Mouse (Mus musculus) lung, embryonic 16.5 days (tissue): ENCODE results near the gene Blcap. TPM values are rescaled to one million over a fixed set of nuclear protein-coding genes. Genes with fewer than 3 reads are reported as not detected.

Experiments used
- ATAC-seq: fragments of 200-750 bp; cut with Nextera tagmentation; 2 replicates; pipeline ENCODE4 v1.8.0; 2017; ENCODE audit warnings: low read depth, mild to moderate bottlenecking, moderate library complexity
- H3K27ac ChIP-seq: fragments of 300-500 bp; sonication (generic); 2 replicates; pipeline ENCODE4 v1.5.1; 2014; ENCODE audit warnings: mild to moderate bottlenecking, control low read depth, low read length
- H3K27me3 ChIP-seq: fragments of 300-500 bp; sonication (generic); 2 replicates; pipeline ENCODE4 v1.6.1; 2014; ENCODE audit warnings: low read depth, low read length, mixed read lengths; ENCODE audit not compliant: control insufficient read depth, insufficient read depth
- H3K36me3 ChIP-seq: fragments of 300-500 bp; sonication (generic); 2 replicates; pipeline ENCODE4 v1.6.1; 2014; ENCODE audit warnings: low read length; ENCODE audit not compliant: control insufficient read depth, insufficient read depth
- H3K4me1 ChIP-seq: fragments of 300-500 bp; sonication (generic); replicated peaks from 2 replicates; pipeline ENCODE4 v1.6.1; 2014; ENCODE audit warnings: low read length, mixed read lengths; ENCODE audit not compliant: control insufficient read depth, insufficient read depth
- H3K4me2 ChIP-seq: fragments of 300-500 bp; sonication (generic); 2 replicates; pipeline ENCODE4 v1.6.1; 2014; ENCODE audit warnings: low read depth, low read length, control low read depth
- H3K4me3 ChIP-seq: fragments of 300-500 bp; sonication (generic); 2 replicates; pipeline ENCODE4 v1.5.1; 2014; ENCODE audit warnings: mild to moderate bottlenecking, low read length, control low read depth
- H3K9ac ChIP-seq: fragments of 300-500 bp; sonication (generic); 2 replicates; pipeline ENCODE4 v1.6.1; 2014; ENCODE audit warnings: low read length, control low read depth
- H3K9me3 ChIP-seq: fragments of 300-500 bp; sonication (generic); 2 replicates; pipeline ENCODE4 v1.6.1; 2016; ENCODE audit warnings: low read length; ENCODE audit not compliant: control insufficient read depth
- WGBS: fragments of 180-500 bp; shearing (Covaris S2); extraction: QIAGEN DNeasy Blood & Tissue Kit; methylation state at CpG from one replicate; pipeline ENCODE4 v1.1.7; 2014; 5-methylcytosine and 5-hydroxymethylcytosine counted together
- polyA plus RNA-seq: library from polyadenylated mRNA; unstranded; fragments of >200 nt; fragmentation: Nextera tagmentation; extraction: Ambion mirVana; gene quantifications from 2 replicates; pipeline ENCODE4 v1.2.1, GENCODE M21; 2015

The Blcap gene
- polyA plus RNA-seq, 1 experiment from 2014 or later: 56.2 TPM

DNA sequence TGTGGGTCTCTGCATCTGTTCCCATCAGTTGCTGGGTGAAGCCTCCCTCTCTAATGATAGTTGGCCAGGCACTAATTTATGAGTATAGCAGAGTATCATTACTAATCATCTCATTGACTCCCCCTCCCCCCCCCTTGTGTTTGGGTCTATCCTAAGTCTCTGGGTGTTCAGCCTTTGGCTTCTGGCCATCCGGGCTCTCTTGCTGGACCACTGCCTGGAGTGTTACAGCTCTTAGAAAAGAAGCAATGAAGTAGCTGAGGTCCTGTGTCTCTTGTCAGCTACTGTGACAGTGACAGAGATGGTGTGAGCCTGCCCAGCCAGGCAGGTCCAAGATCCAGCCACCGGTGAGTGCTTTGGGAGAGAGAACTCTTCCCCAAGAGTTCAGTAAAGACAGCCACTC lies 1.7 kb upstream of the Blcap start:
- no peaks in the 10 kb centered on the region for H3K9me3 ChIP-seq
- 29% methylated on average over 2 of the region's 2 CpGs for WGBS
- H3K27me3 ChIP-seq: no peaks in the 10 kb centered on the region
- 0 out of 2 replicates have a peak, but pooled peaks have one; percentile 9 for ATAC-seq
- H3K27ac ChIP-seq: no peak overlapping the region
- H3K4me1 ChIP-seq: peaks cover 6% of the 10 kb centered on the region; the same call in 1 of the 2 replicates
- H3K4me2 ChIP-seq: no peak overlapping the region
- H3K4me3 ChIP-seq: no peak overlapping the region
- H3K36me3 ChIP-seq: no peaks in the 10 kb centered on the region
- H3K9ac ChIP-seq: no peak overlapping the region

DNA sequence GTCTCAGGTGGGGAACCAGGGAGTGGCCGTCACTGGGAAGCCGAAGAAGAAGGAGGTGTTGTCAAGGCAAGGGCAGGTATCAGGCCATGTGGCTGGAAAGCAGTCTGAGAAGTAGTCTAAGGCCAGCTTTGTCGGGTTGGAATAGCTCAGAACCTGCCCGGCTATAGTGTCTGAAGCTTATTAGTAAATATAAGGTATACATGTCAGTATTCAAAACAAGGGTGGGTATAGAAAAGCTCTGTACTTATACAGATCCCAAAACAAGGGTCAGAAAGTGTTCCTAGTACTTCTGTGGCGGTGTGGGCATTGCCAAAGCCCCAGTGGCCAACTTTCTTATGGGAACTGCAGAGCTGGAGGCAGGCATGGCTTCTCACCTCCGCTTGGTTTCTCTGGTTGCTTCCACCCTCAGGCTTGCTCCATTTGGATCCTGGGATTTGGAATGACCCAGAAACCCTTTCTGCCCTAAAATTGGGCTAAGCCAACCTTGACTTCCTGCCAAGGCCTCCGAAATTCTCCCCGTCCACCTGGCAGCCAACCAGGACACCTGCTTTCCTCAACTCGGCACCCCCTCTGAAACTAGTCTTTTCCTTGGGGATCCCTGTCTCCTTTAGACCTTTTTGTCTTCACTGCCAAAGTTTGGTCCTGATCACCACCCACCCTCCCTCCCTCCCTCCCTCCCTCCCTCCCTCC lies 1.1 kb downstream of the Blcap start:
- no peaks in the 10 kb centered on the region for H3K27me3 ChIP-seq
- 58% methylated on average over 9 of the region's 9 CpGs for WGBS
- H3K9ac ChIP-seq: no peak overlapping the region
- H3K27ac ChIP-seq: no peak overlapping the region
- ATAC-seq: no peak
- peaks cover 18% of the 10 kb centered on the region for H3K4me1 ChIP-seq
- H3K4me3 ChIP-seq: no peak overlapping the region
- no peaks in the 10 kb centered on the region for H3K9me3 ChIP-seq
- H3K4me2 ChIP-seq: no peak overlapping the region
- no peaks in the 10 kb centered on the region for H3K36me3 ChIP-seq

DNA sequence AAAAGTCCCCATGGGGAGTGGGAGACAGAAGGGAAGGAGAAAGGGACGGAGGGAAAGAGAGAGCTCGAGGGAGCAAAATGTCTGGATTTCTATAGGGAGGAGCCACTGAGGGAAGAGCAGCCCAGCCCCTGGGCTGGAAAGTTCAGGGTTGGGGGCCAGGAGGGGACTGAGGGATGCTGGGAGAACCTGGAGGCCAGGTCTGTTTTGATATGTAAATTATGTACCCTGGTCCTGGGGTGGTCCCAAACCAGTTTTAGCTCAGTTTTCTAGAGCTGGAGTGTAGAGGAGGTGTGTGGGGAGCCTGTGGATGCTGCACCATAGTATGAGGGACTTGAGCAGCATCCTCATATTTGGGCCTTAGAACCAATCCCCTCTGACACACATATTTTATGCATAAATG lies 2.2 kb downstream of the Blcap start:
- 31% methylated on average over 2 of the region's 2 CpGs for WGBS
- no peak overlapping the region for H3K4me3 ChIP-seq
- H3K36me3 ChIP-seq: no peaks in the 10 kb centered on the region
- H3K27me3 ChIP-seq: no peaks in the 10 kb centered on the region
- H3K9ac ChIP-seq: no peak overlapping the region
- no peak for ATAC-seq
- H3K4me1 ChIP-seq: peaks cover 26% of the 10 kb centered on the region
- no peaks in the 10 kb centered on the region for H3K9me3 ChIP-seq
- H3K4me2 ChIP-seq: no peak overlapping the region
- no peak overlapping the region for H3K27ac ChIP-seq

DNA sequence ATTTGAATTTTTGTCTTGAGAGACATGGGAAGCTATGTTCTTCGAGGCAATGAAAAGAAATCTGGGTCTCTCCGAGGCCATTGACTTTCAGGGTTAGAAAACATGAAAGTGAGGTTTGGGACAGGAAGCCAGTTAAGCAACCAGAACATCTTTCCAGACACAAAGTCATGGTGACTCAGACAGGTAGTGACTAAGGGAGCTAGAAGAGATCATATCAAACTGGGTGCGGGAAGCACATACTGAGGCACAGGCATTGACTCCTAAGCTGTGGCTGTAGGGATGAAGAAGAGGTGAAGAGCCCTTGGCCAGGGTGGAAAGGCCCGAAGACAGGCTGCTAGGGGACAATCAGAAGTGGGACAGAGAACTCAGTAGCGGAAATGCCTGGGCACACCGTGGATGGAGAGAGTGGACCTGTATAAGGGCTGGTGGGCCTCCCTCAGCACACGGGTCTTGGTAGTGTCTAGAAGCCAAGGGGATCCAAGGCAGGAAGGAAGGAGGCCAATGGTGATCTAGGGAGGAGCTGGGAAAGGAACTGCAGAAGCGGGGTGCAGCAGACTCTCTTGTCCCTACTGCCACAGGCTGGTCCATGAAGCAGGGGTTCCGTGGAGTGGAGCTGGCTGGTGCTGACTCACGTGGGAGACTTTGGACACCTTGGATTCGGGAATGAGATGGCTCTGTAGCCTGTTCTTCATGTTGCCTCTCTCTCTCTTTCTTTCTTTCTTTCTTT lies 3.7 kb downstream of the Blcap start:
- Histone ChIP-seq H3K9ac (peak overlapping the region; percentile 96), H3K27ac (no peak overlapping the region; the same call in 1 of the 2 replicates), H3K36me3 (peaks cover under 1% of the 10 kb centered on the region; the same call in 1 of the 2 replicates), H3K4me3 (peak overlapping the region; percentile 97), H3K4me1 (peaks cover 22% of the 10 kb centered on the region), H3K9me3 (peaks cover 3% of the 10 kb centered on the region; the same call in 1 of the 2 replicates), H3K27me3 (no peaks in the 10 kb centered on the region), H3K4me2 (peak overlapping the region; percentile 66)
- 81% methylated on average over 11 of the region's 11 CpGs for WGBS
- ATAC-seq: no peak

DNA sequence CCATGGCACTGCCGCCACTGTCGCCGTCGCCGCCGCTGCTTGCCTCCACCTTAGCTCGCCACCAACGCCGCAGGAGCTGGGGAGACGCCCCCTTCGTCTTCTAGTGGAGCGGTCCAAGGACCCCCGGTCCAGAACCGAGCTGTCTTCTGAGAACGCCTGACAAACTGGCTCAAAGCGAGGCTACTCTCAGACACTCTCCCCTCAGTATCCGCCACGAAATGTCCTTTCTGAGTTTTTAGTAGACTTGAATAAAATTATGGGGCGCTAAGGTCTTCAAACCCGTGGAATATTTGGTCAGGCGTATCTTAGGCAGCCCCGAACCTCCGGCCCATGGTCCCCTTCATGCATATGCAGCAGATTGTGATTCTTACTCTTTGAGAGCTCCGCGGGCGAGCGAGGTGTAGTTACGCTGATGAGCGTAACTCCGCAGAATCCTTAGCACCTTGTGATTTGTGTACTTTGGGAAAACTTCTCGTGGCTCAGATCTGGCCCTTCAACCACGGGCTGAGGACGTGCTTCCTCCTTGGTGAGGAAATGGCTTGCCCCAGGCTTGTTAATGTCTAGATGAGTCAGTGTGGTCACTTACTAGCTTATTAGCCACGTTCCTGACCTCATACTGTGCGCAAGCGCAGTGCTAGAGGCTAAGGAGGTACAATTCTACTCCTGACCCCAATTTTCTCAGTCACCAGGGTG lies 4.7 kb downstream of the Blcap start:
- under 1% methylated on average over 36 of the region's 36 CpGs for WGBS

DNA sequence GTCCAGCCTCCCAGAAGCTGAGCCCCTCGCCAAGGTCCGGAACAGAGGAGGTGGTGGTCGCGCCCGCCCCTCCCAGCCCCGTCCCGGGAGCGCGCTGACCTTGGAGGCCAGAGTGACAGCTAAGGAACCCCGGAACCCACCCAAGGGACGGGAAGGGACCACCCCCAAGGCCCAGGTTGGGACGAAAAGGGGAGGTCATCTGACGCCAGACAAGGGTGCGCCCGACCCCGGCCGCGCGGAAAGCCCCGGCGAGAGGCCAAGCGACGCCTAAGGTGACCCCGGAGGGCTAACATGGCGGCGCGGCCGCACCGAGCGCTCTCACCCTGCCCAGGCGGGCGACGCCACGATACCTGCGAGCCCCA lies 5.2 kb downstream of the Blcap start:
- H3K27me3 ChIP-seq: no peaks in the 10 kb centered on the region
- H3K9me3 ChIP-seq: peaks cover 14% of the 10 kb centered on the region
- peaks cover 14% of the 10 kb centered on the region for H3K36me3 ChIP-seq
- peak overlapping the region; percentile 97 for H3K4me3 ChIP-seq
- 0% methylated on average over 32 of the region's 35 CpGs for WGBS
- peak overlapping the region; percentile 66 for H3K4me2 ChIP-seq
- no peak; the same call in none of the 2 replicates for ATAC-seq
- peaks cover 19% of the 10 kb centered on the region for H3K4me1 ChIP-seq
- peak overlapping the region; percentile 96 for H3K9ac ChIP-seq
- peak overlapping the region; percentile 96 for H3K27ac ChIP-seq

More for the DNA sequence above, 4.7 kb downstream of the Blcap start:
- Histone ChIP-seq H3K27me3 (no peaks in the 10 kb centered on the region), H3K9ac (peak overlapping the region; percentile 96), H3K36me3 (peaks cover 9% of the 10 kb centered on the region), H3K4me3 (peak overlapping the region; percentile 97), H3K27ac (peak overlapping the region; percentile 96), H3K4me1 (peaks cover 22% of the 10 kb centered on the region), H3K9me3 (peaks cover 9% of the 10 kb centered on the region), H3K4me2 (peak overlapping the region; percentile 66)
- ATAC-seq: peak; percentile 85

DNA sequence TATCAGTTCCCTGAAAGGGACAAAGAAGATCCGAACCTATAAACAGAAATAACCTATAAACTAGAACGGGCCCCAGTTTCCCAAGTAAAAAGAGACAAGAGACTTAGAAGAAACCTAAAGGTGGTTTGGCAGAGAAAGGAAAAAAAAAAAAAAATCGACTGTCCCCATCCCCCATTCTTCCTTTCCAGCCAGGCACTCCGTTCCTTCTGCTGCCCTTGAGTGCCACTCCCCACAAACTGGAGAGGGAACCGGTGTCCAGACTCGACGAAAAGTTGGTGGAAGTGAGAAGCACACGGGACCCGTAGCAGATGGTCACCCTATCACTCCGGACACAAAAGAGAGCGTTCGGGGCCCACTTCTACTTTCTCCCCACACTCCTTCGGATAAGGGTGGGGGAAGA lies 5.6 kb downstream of the Blcap start:
- Histone ChIP-seq H3K4me2 (peak overlapping the region; percentile 66), H3K27ac (peak overlapping the region; percentile 96), H3K27me3 (no peaks in the 10 kb centered on the region), H3K4me3 (peak overlapping the region; percentile 97), H3K36me3 (peaks cover 14% of the 10 kb centered on the region), H3K4me1 (peaks cover 19% of the 10 kb centered on the region), H3K9me3 (peaks cover 14% of the 10 kb centered on the region), H3K9ac (peak overlapping the region; percentile 96)
- 6% methylated on average over 13 of the region's 13 CpGs for WGBS
- ATAC-seq: no peak

DNA sequence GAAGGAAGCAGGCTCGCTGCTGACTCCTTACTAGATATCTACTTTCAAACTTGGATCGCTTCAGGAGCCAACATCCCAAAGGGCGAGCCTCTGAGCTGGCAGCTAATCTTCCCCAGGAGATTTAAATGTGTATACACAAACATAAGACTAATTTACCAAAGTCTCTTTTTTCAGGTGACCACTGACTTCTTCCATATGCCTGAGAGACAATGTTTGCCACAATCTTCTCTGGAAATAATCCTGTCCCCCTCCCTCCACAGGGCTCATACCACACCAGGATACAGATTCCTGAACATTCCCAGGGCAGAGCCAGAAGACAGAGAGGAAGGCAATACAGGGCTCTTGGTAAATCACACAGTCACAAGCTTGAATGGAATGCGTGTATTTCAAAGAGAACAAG lies 6.4 kb downstream of the Blcap start:
- peak overlapping the region; percentile 97 for H3K4me3 ChIP-seq
- peak overlapping the region; percentile 96 for H3K9ac ChIP-seq
- WGBS: 64% methylated on average over 4 of the region's 4 CpGs
- peaks cover 15% of the 10 kb centered on the region for H3K36me3 ChIP-seq
- peak overlapping the region; percentile 66 for H3K4me2 ChIP-seq
- no peaks in the 10 kb centered on the region for H3K27me3 ChIP-seq
- H3K4me1 ChIP-seq: peaks cover 19% of the 10 kb centered on the region
- no peak for ATAC-seq
- peaks cover 22% of the 10 kb centered on the region for H3K9me3 ChIP-seq
- peak overlapping the region; percentile 96 for H3K27ac ChIP-seq

DNA sequence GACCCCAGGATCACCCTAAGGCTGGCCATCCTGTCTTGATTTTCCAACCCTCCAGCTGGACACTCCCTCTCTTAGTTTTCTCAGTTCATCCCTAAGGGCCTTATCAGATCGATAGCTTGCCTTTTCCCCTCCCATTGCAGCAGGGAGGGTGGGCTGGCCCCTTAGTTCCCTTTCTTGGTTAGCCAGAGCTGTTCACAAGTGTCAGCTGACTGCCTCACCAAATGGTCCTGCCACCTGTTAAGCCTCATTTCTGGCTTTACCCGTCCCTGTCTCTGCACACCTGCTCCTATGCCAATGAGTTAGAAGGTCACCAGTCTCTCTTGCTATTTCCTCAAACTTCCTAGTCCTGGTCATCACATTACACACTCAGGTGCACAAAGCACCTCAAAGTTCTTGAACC lies 8.0 kb downstream of the Blcap start:
- H3K36me3 ChIP-seq: peaks cover 25% of the 10 kb centered on the region
- ATAC-seq: no peak
- peaks cover 19% of the 10 kb centered on the region for H3K4me1 ChIP-seq
- no peak overlapping the region for H3K9ac ChIP-seq
- H3K9me3 ChIP-seq: peaks cover 37% of the 10 kb centered on the region
- H3K4me3 ChIP-seq: no peak overlapping the region
- 49% methylated on average over 2 of the region's 2 CpGs for WGBS
- H3K4me2 ChIP-seq: no peak overlapping the region
- H3K27me3 ChIP-seq: no peaks in the 10 kb centered on the region
- no peak overlapping the region for H3K27ac ChIP-seq
